Mouse (Mus musculus) cerebellum, adult 2 months (tissue): ENCODE data around the gene St8sia6.

Experiments
- CTCF ChIP-seq: fragments of 200-500 bp; IDR thresholded peaks from 2 replicates; pipeline ENCODE4 v1.5.1; 2011; ENCODE audit warnings: low read depth, mild to moderate bottlenecking, control low read depth, low read length, moderate library complexity, borderline replicate concordance; ENCODE audit not compliant: insufficient read depth
- POLR2A ChIP-seq: fragments of 200-500 bp; IDR thresholded peaks from 2 replicates; pipeline ENCODE4 v1.6.1; 2011; ENCODE audit warnings: low read length, control low read depth, borderline replicate concordance; ENCODE audit not compliant: insufficient read depth

GRCm38 (mm10) chr2:13800639-13801038, 6.8 kb upstream of the St8sia6 start:
- TF ChIP-seq CTCF (no peak), POLR2A (no peak)
